Mouse (Mus musculus) heart, postnatal 0 days (tissue): ENCODE results near the gene Cmc2. TPM values are rescaled to one million over a fixed set of nuclear protein-coding genes. Genes with fewer than 3 reads are reported as not detected.

Experiments used
- ATAC-seq: fragments of 200-750 bp; cut with Nextera tagmentation; 2 replicates; pipeline ENCODE4 v1.8.0; 2017; ENCODE audit warnings: low read depth, moderate number of reproducible peaks, moderate library complexity; ENCODE audit not compliant: insufficient read depth
- DNase-seq: peaks from one replicate; pipeline ENCODE4 v3.0.0-alpha.2; 2016; ENCODE audit warnings: low spot score
- H3K27ac ChIP-seq: fragments of 300-500 bp; sonication (generic); 2 replicates; pipeline ENCODE4 v1.5.1; 2014; ENCODE audit warnings: low read depth, mild to moderate bottlenecking
- H3K27me3 ChIP-seq: fragments of 300-500 bp; sonication (generic); 2 replicates; pipeline ENCODE4 v1.6.1; 2014; ENCODE audit warnings: low read length, mixed read lengths; ENCODE audit not compliant: control insufficient read depth, insufficient read depth
- H3K36me3 ChIP-seq: fragments of 300-500 bp; sonication (generic); replicated peaks from 2 replicates; pipeline ENCODE4 v1.6.1; 2014; ENCODE audit warnings: low read length, mixed read lengths; ENCODE audit not compliant: control insufficient read depth, insufficient read depth
- H3K4me1 ChIP-seq: fragments of 300-500 bp; sonication (generic); 2 replicates; pipeline ENCODE4 v1.6.1; 2014; ENCODE audit warnings: antibody characterized with exemption; ENCODE audit not compliant: control insufficient read depth, insufficient read depth
- H3K4me2 ChIP-seq: fragments of 300-500 bp; sonication (generic); 2 replicates; pipeline ENCODE4 v1.6.1; 2014; ENCODE audit warnings: low read depth, mild to moderate bottlenecking, low read length, moderate library complexity
- H3K4me3 ChIP-seq: fragments of 300-500 bp; sonication (generic); 2 replicates; pipeline ENCODE4 v1.5.1; 2014; ENCODE audit warnings: low read depth, low read length
- H3K9ac ChIP-seq: fragments of 300-500 bp; sonication (generic); replicated peaks from 2 replicates; pipeline ENCODE4 v1.6.1; 2014; ENCODE audit warnings: low read depth, low read length, mixed read lengths
- H3K9me3 ChIP-seq: fragments of 300-500 bp; sonication (generic); replicated peaks from 2 replicates; pipeline ENCODE4 v1.6.1; 2016; ENCODE audit warnings: low read length; ENCODE audit not compliant: control insufficient read depth
- CTCF ChIP-seq: IDR thresholded peaks from 2 replicates; pipeline ENCODE4 v1.5.1; 2016; ENCODE audit warnings: antibody characterized with exemption, control low read depth, low read depth
- EP300 ChIP-seq: IDR thresholded peaks from 2 replicates; pipeline ENCODE4 v1.6.1; 2016; ENCODE audit warnings: antibody characterized with exemption, low read depth
- WGBS: fragments of 180-500 bp; shearing (Covaris S2); extraction: QIAGEN DNeasy Blood & Tissue Kit; methylation state at CpG from one replicate; pipeline ENCODE4 v1.1.7; 2014; 5-methylcytosine and 5-hydroxymethylcytosine counted together
- polyA plus RNA-seq: library from polyadenylated mRNA; unstranded; fragments of >200 nt; fragmentation: Nextera tagmentation; extraction: Ambion mirVana; gene quantifications from 2 replicates; pipeline ENCODE4 v1.2.1, GENCODE M21; 2015
- total RNA-seq: library from RNA; depleted of rRNA; stranded (reverse); fragments of >200 nt; gene quantifications from 2 replicates; pipeline ENCODE4 v1.2.3, GENCODE M21; 2014; ENCODE audit warnings: low replicate concordance; rRNA removed

Gene Cmc2
- 37.2 and 65.8 TPM in 2 replicates for total RNA-seq
- polyA plus RNA-seq: 139 and 161 TPM in 2 replicates

DNA sequence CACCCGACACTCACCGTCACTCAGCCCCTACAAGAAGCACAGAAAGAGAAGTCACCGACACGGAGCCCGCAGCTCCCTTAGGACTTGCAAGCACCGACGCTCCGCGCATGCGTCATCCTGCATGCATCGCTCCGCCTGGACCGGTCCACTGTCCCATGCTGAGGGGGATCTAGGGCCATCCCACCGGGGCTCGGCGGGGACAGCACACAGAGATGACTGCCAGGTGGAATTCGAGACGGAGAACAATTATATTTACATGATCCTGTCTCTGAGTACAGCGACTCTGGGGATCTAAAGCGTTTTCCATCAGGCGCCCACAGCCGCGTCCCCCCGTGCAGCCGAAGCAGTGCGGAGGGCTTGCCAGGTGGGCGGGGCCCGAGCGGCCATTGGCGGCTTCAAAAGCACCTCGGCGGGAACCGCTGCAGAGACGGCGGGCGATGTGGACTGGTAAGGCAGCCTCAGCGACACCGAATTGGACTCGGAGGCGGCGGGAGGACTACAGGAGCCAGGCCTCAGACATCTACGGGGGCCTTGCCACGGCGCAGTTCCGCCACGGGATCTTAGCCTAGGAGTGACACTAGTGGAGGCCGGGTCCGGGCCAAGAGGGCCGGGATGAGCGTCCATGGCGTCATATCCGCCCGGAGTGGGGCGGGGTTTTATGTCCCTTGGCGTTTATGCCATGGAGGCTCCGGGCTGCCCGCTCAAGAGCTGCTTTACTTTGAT, at the start of gene Cmc2, which contains the start of gene Cenpn:
Cmc2 (minus strand) TSS at position 119 of the 723 bp plus-strand sequence.
Cenpn (plus strand) TSS at position 394 of the 723 bp plus-strand sequence.
- peak; percentile 94 for ATAC-seq
- Histone ChIP-seq H3K27ac (peak within 1 kb of the TSS; percentile 94), H3K4me2 (peak within 1 kb of the TSS; percentile 66), H3K9ac (peak within 1 kb of the TSS; percentile 75), H3K4me1 (peaks cover 10% of the 10 kb centered on the region), H3K27me3 (no peaks in the 10 kb centered on the region), H3K9me3 (no peaks in the 10 kb centered on the region), H3K36me3 (peaks cover 10% of the 10 kb centered on the region), H3K4me3 (peak within 1 kb of the TSS; percentile 93)
- peak; percentile 94 for DNase-seq
- TF ChIP-seq EP300 (peak; percentile 78; the same call in 1 of the 2 replicates), CTCF (no peak)
- WGBS: under 1% methylated on average over 57 of the region's 57 CpGs

GRCm38 (mm10) chr8:116969531-116969930, 48.3 kb upstream of the Cmc2 start:
- Histone ChIP-seq H3K27me3 (no peaks in the 10 kb centered on the region), H3K4me3 (no peak overlapping the region)

GRCm38 (mm10) chr8:116954415-116954814, 33.2 kb upstream of the Cmc2 start:
- H3K4me3 ChIP-seq: no peak overlapping the region
- H3K27me3 ChIP-seq: no peaks in the 10 kb centered on the region
- TF ChIP-seq EP300: no peak
- no peak for TF ChIP-seq CTCF
- H3K9me3 ChIP-seq: no peaks in the 10 kb centered on the region
- no peak overlapping the region for H3K9ac ChIP-seq
- peaks cover 5% of the 10 kb centered on the region; the same call in 1 of the 2 replicates for H3K4me1 ChIP-seq
- no peak overlapping the region for H3K4me2 ChIP-seq
- peaks cover 61% of the 10 kb centered on the region for H3K36me3 ChIP-seq
- WGBS: 91% methylated on average over 9 of the region's 9 CpGs
- ATAC-seq: no peak
- H3K27ac ChIP-seq: no peak overlapping the region
- no peak for DNase-seq

More at GRCm38 (mm10) chr8:116969531-116969930, 48.3 kb upstream of the Cmc2 start:
- DNase-seq (no peak), ATAC-seq (no peak)
- Histone ChIP-seq H3K4me2 (no peak overlapping the region), H3K9me3 (no peaks in the 10 kb centered on the region), H3K4me1 (no peaks in the 10 kb centered on the region), H3K9ac (no peak overlapping the region), H3K27ac (no peak overlapping the region), H3K36me3 (no peaks in the 10 kb centered on the region)
- WGBS: 88% methylated on average over 6 of the region's 6 CpGs
- TF ChIP-seq CTCF: no peak
- TF ChIP-seq EP300: no peak

DNA sequence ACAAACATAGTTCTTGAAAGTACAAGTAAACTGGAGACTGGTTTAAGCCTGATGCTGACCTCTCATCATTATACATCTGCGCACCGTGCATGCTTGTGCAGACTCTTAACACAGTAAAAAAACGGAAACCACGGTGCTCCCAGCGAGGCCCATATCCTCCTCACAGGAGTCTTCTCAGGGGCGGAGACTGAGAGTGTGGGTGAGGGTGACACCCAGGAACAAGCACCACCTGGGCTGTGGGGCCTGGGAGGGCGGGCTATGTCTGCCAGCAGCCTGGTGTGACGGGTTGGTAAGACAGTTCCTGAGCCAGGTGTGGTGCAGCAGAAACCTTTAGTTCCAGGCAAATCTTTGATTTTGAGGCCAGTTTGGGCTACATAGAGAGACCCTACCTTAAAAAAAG, 31.2 kb upstream of the Cmc2 start:
- Histone ChIP-seq H3K27me3 (no peaks in the 10 kb centered on the region), H3K36me3 (peaks cover 47% of the 10 kb centered on the region), H3K4me3 (no peak overlapping the region), H3K4me2 (no peak overlapping the region), H3K4me1 (peaks cover 11% of the 10 kb centered on the region), H3K27ac (no peak overlapping the region), H3K9me3 (no peaks in the 10 kb centered on the region), H3K9ac (no peak overlapping the region)
- TF ChIP-seq EP300 (no peak), CTCF (no peak)
- WGBS: 88% methylated on average over 8 of the region's 8 CpGs
- DNase-seq (no peak), ATAC-seq (no peak)

GRCm38 (mm10) chr8:116951778-116952177, 30.5 kb upstream of the Cmc2 start:
- no peak for TF ChIP-seq CTCF
- TF ChIP-seq EP300: no peak
- ATAC-seq: no peak

GRCm38 (mm10) chr8:116951369-116951768, 30.1 kb upstream of the Cmc2 start:
- Histone ChIP-seq H3K4me1 (peaks cover 19% of the 10 kb centered on the region), H3K4me3 (no peak overlapping the region), H3K9me3 (no peaks in the 10 kb centered on the region), H3K27ac (0 out of 2 replicates have a peak overlapping the region, but pooled peaks have one; percentile 13), H3K4me2 (no peak overlapping the region; the same call in 1 of the 2 replicates), H3K27me3 (no peaks in the 10 kb centered on the region), H3K36me3 (peaks cover 36% of the 10 kb centered on the region), H3K9ac (no peak overlapping the region)
- DNase-seq: peak; percentile 60
- 21% methylated on average over 5 of the region's 5 CpGs for WGBS
- no peak for TF ChIP-seq CTCF
- no peak for TF ChIP-seq EP300
- ATAC-seq: peak; percentile 80

More at GRCm38 (mm10) chr8:116951778-116952177, 30.5 kb upstream of the Cmc2 start:
- H3K4me1 ChIP-seq: peaks cover 15% of the 10 kb centered on the region
- H3K27ac ChIP-seq: no peak overlapping the region
- H3K27me3 ChIP-seq: no peaks in the 10 kb centered on the region
- H3K9me3 ChIP-seq: no peaks in the 10 kb centered on the region
- H3K9ac ChIP-seq: no peak overlapping the region
- H3K36me3 ChIP-seq: peaks cover 40% of the 10 kb centered on the region
- WGBS: 75% methylated on average over 2 of the region's 2 CpGs
- no peak overlapping the region for H3K4me2 ChIP-seq
- no peak for DNase-seq
- H3K4me3 ChIP-seq: no peak overlapping the region
